Mouse (Mus musculus): ENCODE measurements around the gene Dusp7.

Dusp7 gene

DNA sequence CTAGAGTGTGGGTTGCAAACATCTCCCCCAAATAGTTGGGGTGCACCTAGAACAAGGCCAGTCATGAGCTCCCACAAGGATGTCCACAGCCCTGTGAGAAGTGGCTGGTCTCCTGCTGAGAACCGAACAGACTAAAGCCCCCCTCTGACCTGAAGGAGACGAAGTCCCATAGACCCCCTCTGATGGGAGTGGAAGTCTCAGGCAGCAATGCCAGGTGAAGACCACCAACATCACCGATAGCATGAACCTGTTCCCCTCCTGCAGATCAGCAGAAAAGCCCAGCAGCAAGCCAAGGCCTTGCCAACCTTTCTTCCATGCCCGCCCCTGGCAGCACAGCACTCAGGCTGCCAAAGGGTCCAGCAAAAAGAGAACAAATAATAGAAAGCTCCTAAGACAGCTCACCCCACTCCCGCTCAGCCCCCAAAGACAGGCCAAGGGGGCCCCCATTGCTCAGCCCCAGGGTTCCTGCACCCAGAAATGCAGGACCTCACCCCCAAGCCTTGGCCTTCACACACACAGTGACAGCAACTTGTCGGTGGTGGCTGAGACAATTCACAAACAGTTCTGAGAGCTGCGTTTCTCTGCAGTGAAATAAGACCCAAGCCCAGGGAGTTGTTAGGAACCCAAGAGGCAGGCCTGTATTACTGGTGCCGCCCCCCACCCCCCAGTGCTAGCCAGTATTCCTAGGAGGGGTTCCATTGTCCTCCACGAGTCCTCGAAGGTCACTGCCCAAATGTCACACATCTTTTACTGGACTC, 13.0 kb upstream of the Dusp7 start:
- no peak for DNase-seq (ENCODE audit: low spot score)

DNA sequence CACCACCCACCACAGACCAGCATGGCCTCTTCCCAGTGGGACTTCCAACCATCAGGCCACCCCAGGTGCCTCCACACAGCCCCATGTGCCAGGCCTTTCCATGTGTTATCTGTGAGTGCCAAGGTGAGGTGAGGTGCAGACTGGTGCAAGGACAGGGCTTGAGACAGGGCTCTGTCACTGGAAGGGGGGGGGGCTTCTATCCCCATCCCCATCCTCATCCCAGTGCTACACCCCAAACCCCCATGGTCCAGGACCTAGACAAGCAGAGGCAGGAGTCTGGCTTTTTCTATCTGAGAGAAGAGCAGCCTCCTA, 12.5 kb upstream of the Dusp7 start:
- no peak for DNase-seq (ENCODE audit: low spot score)

DNA sequence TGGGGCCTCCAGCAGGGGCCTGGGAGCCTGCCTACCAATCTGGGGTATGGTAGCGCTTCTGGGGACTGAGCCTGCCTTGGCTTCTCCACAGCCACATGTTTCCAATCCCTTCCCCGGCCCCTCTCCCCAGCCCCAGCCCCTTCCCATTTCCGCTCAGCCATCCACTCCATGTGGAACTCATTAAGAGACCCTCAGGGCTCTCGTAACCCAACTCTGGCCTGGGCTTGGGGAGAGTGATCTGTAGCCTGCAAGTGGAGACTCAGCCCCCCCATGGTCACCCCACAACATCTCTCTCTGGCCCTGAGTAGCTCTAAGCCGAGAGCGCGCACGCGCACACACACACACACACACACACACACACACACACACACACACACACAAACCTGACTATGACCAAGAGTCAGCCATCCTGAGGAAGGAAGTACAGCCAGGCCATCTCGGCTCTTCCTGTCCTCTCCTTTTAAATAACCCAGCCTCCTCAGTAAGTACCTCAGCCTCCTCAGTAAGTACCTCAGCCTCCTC, 12.0 kb upstream of the Dusp7 start:
- no peak for DNase-seq (ENCODE audit: low spot score)

DNA sequence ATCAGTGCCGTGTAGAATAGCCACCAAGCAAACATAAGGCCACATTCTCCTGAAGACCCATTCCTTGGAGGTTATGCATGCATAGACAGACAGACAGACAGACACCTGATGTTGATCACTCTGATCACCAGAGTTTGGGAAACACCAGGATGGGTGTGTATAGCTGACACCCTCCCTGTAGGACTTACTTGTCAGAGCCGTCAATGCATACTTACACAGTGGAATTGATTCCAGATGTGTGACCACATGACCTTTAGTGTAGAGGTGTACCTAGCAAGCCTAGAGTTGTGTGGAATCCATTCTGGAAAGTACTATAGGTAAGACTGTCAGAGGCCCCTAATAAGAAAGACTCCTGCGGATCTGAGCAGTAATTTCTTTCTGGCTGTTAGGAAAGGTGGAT, 11.3 kb upstream of the Dusp7 start:
- no peak for DNase-seq (ENCODE audit: low spot score)

DNA sequence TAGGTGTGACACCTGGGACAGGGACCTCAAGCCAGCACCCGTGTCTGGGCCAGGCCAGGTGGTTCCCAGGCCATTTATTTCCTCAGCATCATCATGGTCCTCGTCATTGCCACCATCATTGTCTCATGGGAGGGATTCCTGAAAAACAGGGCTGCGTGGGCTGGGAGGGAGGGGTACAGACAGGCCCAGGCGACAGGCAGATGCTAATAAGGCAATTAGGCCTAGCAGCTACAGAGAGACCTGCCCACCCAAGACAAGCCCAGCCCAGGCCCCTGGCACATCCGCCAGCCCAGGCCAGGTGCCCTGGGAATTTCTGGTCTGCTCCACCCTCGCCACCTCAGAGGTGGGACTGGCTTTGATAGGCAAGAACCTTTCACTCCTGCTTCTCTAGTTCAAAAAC, 9.1 kb upstream of the Dusp7 start:
- no peak for DNase-seq (ENCODE audit: low spot score)

DNA sequence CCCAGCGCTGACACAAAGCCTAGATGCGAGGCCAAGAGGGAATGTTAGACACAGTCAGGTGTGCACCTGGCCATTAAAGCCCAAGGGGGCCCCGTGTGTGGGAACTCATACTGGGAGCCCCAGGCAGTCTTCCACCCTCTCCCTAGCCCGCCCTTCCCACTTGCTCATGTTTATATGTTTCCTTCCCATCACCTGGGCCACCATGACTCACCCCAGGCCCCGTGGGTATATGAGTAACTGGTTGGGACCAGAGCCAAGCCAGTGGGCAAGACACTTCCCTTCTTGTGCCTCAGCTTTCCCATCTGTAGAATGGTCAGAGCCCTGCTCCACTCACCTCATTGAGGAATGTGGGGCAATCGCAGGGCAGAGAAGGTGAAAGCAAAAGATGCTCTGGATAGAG, 7.3 kb upstream of the Dusp7 start:
- no peak for DNase-seq (ENCODE audit: low spot score)

DNA sequence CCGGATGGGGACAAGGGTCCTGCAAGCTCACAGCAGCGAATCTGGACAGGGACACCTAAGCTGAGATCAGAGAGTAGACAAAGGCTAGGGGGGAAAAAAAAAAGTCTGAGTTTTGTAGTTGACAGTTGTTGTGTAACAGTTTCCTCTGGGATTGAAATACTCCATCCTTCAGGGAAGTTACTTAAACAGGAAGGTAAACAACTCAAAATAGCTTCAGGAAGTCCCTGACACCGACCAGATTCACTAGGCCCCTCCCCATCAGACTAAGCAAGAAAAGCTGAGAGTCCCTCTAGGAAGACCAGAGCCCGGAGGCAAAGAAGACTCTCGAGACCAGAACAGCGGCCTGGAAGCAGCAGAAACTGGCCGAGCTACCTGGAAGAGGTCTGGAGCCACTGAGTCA, 3.1 kb upstream of the Dusp7 start:
- no peak for DNase-seq (ENCODE audit: low spot score)

DNA sequence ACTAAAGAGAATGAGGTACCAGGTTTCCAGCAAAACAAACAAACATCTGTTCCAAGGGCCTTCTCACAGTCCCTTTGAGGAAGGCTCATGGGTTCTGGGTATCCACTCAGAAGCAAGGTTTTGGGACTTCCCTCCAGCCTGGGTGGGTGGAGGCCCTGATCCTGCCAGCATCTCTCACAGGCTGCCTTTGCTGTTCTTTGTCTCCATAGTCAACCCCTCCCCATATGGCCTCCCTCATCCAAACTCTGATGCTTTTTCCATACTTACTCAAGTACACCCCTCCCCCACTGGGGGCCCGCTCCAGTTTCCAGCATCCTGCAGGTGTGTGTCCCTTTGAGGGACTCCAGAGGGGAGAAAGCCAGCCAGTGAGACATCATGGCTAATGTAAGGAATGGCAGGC, 2.2 kb upstream of the Dusp7 start:
- DNase-seq (ENCODE audit: low spot score): no peak

DNA sequence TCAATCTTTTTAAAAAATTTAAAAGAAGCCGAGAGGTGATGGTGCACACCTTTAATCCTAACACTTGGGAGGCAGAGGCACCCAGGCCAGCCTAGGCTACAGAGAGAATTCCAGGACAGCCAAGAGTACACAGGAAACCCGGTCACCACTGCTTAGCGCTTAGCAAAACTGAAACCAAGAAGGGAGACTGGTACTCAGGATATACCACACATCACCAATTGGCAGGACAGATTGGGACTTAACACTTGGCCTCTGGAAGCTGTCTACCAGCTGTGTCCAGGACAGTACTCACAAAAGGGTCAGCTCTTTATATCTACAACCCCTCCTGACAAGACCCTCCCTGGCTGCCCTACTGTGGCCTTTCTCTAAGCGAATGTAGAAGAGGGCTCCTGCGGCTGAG, 1.4 kb upstream of the Dusp7 start:
- no peak for DNase-seq (ENCODE audit: low spot score)

DNA sequence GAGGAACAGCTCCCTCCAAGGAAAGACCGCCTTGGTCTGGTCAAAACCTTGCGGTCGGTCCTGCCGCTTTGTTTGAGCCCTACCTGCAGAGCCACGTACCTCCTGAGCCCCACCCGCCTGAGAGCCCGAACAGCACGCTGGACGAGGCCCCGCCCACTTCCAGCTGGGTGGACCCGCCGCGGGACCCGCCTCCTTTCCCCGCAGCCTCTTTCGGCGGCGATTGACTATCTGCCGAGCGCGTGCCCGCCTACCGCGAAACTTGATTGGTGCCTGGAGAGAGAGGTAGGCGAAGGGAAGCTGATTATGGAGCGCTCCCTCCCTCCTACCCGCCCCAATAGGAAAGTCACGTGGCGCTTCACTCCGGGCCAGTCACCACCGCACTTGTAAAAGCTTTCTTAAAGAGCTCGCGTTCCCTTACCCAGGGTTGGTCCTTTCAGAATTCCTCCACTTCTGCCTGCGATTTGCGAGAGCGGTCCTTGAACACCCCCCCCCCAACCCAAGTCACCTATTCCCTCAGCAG, 780 bp upstream of the Dusp7 start:
- peak; percentile 98 for DNase-seq (ENCODE audit: low spot score)

DNA sequence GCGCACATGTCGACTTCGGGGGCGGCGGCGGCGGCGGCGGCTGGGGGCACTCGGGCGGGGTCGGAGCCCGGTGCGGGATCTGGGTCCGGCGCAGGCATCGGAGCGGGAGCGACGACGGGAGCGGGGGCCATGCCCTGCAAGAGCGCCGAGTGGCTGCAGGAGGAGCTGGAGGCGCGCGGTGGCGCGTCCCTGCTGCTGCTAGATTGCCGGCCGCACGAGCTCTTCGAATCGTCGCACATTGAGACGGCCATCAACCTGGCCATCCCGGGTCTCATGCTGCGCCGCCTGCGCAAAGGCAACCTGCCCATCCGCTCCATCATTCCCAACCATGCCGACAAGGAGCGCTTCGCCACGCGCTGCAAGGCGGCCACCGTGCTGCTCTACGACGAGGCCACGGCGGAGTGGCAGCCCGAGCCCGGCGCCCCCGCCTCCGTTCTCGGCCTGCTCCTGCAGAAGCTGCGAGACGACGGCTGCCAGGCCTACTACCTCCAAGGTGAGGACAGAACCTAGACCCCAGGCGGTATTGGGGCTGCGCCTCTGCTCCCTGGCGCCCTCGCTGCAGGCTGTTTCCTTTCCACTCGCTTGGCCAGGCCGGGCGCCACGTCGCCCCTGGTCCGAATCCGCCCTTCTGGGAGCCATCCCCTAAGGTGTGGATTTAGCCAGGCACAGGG, 534 bp downstream of the Dusp7 start:
- DNase-seq (ENCODE audit: low spot score): no peak

DNA sequence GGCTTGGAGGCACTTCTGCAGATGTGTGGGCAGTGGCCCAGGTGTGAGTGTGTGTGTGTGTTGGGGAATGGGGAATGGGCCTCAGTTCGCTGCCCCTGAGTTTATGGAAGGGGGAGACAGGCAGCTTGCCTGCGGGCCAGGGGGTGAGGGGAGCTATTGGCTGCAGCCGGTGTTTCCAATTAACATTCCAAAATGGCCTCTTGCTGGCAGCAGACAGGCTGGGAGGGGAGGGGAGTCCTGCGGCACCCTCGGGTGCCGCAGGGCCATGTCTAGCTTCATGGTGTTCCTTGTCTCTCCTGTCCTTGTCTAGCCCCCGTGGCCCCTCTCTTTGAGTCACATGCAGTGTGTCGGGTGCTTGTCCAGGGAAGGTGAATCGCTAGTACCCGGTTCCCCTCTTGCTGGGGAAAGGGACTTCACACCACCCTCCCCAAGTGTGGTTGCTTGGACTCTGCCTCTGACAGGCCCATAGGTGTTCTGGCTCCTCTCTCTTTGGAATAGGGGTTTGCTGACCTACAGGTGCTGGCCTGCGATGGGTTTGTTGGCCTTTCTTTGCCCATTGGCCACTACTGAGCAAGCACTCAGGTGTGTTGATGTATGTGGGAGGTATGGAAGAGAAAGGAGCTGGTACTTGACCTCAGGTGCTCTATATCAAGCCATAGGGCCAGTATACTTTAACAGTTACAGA, 1.5 kb downstream of the Dusp7 start:
- no peak for DNase-seq (ENCODE audit: low spot score)

DNA sequence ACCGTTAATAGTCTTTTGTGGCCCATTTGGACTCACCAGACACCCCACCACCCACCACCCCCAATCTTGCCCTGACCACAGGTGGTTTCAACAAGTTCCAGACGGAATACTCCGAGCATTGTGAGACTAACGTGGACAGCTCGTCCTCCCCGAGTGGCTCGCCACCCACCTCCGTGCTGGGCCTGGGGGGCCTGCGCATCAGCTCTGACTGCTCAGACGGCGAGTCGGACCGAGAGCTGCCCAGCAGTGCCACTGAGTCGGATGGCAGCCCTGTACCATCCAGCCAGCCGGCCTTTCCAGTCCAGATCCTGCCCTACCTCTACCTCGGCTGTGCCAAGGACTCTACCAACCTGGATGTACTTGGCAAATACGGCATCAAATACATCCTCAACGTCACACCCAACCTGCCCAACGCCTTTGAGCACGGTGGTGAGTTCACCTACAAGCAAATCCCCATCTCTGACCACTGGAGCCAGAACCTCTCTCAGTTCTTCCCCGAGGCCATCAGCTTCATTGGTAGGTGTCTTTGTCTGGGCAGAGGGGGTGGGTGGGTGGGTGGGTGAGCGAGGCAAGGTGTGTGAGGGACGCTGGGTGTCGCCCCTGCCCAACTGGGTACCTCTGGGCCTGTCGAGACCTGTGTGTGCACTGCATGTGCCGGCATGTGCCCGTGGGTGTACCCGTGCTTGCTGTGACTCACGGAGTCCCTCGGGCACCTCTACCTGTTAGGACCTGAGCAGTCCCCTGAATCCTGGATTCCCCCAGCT, 2.4 kb downstream of the Dusp7 start:
- DNase-seq (ENCODE audit: low spot score): no peak

DNA sequence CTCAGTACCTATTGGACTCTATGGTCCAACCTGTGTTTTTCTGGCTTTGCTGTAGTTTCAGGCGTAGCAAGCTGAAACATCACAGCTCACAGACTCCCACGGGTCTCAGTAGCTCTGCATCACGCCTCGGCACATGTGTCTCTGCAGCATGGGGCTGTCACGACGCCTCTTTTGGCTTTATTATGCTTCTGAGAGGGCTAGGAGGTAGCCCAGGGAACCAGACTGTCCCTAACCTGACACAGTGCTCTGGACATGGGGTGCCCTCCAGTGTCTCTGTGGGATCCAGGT, 2.9 kb downstream of the Dusp7 start:
- DNase-seq (ENCODE audit: low spot score): no peak

DNA sequence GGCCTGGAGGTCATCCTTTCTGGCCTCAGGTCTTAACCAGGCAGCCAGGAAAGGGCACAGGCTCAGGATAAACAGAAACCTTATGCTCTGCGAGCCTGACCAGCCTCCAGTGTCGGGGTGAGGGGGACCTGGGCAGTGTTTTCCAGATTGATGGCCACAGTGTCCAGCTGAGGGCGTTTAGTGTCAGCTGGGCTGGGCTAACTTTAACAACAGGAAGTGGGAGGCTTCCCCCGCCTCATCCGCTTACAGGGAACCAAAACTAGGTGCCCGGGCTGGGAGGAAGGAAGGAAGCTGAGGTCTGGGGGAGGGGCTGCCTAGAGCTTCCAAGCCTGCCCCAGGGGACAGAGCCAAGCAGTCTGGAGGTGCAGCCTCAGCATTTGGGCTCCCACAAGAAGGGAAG, 3.3 kb downstream of the Dusp7 start:
- DNase-seq (ENCODE audit: low spot score): peak; percentile 64

DNA sequence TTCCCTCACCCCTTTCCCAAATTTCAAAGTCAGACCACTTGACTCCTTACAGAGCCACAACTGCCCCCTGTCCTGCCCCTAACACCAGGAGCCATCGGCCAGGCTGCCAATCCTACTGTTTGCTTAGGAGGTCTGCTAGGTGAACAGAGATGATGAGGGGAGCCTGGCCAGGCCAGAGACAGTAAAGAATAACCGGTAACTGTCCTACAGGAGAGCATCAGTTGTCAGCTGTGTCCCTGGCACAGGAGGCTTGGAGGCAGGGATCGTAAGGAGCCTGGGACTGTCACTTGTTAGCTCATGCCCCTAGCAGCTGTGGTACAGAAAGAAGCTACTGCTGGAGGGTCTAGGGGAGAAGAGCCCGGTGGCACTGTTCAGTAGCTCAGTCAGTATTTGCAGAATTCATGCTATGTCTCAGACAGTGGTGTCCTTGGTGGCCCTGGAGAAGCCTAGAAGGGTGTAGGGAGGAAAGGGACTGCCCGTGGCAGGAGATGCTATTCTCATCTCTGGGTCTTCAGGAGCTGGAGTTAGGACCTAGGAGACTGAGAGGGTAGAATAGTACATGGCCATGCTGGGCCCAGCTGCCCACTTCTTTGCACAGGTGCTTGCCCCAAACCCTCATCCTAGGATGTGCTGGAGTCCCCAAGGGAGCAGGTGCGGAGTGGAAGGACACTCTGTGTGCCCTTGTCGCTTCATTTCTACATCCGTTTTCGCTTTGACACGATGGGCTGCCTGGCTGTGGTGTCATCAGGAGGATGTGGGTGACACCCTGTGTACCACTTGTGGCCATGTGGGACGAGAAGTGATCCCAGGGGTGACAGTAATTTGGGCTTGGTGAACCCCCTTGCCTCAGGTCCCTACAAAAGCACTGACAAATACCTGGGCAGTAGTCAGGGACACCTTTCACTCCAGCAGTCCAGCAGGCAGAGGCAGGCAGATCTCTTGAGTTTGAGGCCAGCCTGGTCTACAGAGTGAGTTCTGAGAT, 4.3 kb downstream of the Dusp7 start:
- DNase-seq (ENCODE audit: low spot score): no peak

DNA sequence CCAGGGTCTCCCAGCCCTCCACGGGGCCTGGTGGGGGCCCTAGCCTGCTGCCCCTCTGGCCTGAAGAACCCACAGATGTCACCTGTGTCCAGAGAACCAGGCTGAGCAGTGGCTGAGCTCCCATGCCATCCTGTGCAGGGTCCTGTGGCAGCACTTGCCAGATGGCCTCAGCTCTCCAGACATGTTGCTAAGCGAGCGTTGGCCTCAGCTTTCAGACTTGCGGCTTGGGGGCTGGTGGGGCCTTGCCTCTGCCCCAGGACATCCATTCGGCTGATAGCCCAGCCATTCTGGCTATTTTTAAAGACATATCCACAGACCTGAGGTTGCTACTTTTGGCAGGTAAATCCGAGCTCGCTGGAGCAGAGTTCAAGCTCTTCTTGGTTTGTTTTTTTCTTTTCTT, 5.5 kb downstream of the Dusp7 start:
- DNase-seq (ENCODE audit: low spot score): no peak

DNA sequence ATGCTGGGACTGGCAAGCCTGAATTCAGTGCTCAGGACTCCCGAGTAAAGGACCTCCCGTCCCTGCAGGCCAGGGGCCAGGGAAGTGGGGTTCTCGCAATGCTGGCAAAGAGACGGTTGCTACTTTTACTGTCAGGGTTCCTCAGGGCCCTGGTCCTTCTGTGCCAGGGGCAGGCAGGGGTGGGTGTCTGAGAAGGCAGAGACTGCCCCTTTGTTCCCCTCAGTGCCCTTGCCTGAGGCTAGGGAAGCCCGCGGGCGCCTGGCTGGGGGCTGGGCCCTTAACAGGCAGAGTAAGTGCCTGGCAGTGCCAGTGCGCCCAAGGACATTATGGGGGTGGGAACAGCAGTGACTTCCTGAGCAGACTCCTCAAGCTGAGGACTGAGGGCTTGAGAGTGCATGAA, 8.8 kb downstream of the Dusp7 start:
- DNase-seq (ENCODE audit: low spot score): peak; percentile 27

DNA sequence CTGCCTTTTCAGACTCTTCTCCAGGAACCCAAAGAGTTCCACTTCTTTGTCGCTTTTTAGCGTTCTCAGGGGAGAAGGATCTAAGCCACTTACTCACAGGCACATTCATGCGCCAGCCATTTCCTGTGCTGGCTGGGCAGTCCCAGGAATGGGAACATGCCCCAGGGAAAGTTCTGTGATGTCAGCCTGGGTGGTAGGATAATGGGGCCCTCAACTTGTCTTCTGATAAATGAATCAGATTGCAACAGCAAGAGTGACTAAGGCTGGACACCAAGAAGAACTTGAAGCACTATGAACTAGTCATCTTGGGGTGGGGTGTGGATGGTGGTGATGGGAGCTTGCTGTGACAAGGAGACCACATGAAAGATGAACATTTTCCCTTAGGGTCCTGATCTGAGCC, 9.6 kb downstream of the Dusp7 start:
- DNase-seq (ENCODE audit: low spot score): no peak

DNA sequence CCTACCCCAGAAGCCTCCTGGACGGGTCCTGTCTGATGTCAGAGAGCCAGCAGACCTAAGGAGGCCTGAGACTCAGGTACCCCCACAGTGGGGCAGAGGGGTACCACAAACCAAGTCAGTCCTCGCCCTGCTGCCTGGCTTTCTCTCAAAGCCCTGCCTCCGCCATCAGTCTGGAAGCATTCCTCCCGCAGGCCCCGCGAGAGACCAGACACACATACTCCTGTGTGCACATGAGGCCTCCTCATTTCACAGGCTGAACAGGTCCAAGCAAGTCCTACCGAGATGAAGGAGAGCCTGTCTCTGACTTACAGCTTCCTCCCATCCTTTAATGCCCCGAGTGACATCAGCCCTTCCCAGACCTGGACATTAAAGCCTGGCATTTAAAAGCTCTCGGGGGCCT, 10.3 kb downstream of the Dusp7 start:
- no peak for DNase-seq (ENCODE audit: low spot score)

DNA sequence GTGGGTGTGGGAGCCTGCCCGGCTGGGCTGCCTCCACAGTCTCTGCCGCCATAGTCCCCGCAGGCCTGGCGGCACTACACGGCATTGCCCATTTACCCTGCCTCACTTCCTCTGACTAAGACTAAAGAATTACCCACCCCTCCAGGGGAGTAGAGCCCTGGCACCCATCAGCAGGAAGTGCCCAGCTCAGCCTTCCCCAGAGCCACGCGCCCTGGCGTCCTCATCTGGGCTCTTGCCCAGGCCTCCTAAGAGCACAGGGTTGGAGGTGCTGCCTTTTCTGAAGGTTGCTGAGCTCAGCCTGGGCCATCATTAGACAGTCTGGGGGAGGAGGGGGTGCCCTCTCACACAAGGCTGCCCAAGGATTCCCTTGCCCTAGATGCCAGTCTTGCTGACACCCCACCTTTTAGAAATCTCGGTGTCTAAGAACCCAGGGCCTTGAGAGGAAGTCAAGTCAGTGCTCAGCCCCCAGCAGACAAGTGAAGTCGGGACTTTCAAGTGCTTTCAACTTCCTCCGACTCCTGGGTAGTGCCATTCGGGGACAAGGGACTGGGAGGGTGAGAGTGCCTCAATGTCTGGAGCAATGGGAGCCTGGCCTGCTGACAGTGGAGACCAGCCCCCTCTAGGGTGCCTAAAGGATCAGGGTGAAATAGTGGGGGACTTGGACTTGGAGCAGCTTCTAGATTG, 17.9 kb downstream of the Dusp7 start:
- DNase-seq (ENCODE audit: low spot score): no peak

Measured in ovary, adult 18-20 months (tissue).